Mouse (Mus musculus) T-helper 17 cell (primary cell): Measurements from ENCODE around the gene Creb3l4.
"Not testable (repeated sequence)": the region's sequence is repeated elsewhere in the genome, so short reads cannot be mapped to it uniquely, and the experiment has no call there.

Experiments
- in situ Hi-C, 2 experiments: fragments of 300-600 bp; cut with MboI, MseI; formaldehyde crosslinking; loops; 1 replicate in 1 of 2; 2 replicates in 1 of 2; pipeline ENCODE4 v1.15.1; 2025; ENCODE audit warnings: high pct_unique_total_duplicates in 2 of 2

Gene Creb3l4

DNA sequence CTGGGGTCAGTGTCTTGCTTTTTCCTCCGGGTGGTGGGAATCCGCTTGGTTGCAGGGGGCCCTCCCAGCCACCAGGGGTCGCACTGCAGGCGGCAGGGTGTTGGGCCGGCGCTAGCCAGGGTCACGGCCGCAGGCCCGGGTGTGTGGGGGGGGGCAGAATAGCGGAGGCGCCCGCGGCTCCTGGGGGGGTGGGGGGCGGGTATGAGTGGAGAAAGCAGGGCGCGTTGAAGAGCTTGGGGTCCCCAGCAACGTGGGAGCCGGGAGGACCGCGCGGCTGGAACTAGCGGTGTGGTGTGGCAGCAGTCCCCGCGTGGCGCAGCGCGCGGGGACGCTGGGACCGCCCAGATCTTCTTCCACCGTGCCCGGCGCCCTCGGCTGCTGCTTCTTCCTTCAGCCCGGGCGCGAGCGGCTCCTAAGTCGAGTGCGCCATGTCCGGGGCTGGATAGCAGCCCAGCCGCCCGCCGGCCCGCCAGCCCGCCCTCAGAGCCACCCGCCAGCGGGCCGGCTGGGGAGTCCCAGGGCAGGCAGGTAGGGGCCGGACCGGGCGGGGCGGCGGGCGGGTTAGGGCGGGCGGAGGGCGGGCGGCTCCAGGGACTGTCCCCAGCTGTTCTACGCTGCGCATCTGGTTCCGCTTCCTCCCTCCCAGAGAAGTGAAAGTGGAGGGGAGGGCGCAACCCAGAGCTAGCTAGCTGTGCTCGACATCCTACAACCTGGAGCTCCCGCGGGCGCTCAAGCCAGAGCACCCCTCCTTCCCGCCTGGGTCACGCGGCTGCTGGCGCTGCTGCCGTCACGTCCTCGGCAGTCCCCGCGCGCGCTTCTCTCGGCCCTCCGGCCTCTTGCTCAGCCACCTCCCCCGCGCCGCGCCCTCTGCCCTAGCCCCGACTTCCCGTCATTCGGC, 22.0 kb upstream of the Creb3l4 start, which contains the start of gene Dennd4b:
TSS of gene Dennd4b (plus strand) at position 152 of the 898 bp plus-strand sequence.
- in situ Hi-C loops = no loop called here

GRCm38 (mm10) chr3:90264687-90265033, 21.3 kb upstream of the Creb3l4 start:
- in situ Hi-C loops = no loop called here

- in situ Hi-C loops = no loop called here
Measured at GRCm38 (mm10) chr3:90263121-90263771, 19.9 kb upstream of the Creb3l4 start.

DNA sequence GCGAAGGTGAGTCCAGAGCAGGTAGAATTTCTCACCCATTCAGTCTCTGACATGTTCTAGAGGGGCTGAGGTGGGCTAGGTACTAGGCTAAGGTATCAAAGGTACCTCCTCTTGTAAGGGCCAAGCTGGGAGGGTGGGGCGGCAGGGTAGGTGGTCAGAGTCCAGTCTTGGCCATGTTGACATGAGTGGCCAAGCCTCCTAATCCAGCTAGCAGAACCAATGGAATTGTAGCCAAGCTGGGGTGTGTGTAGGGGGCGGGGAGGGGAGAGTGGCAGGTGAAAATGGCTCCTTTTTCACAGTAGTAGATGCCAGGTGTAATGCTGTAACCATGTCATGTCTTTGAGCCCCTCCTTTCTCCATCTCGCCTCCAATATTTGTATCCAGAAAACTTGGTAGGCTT, 15.2 kb upstream of the Creb3l4 start:
- in situ Hi-C loops = no loop called here

DNA sequence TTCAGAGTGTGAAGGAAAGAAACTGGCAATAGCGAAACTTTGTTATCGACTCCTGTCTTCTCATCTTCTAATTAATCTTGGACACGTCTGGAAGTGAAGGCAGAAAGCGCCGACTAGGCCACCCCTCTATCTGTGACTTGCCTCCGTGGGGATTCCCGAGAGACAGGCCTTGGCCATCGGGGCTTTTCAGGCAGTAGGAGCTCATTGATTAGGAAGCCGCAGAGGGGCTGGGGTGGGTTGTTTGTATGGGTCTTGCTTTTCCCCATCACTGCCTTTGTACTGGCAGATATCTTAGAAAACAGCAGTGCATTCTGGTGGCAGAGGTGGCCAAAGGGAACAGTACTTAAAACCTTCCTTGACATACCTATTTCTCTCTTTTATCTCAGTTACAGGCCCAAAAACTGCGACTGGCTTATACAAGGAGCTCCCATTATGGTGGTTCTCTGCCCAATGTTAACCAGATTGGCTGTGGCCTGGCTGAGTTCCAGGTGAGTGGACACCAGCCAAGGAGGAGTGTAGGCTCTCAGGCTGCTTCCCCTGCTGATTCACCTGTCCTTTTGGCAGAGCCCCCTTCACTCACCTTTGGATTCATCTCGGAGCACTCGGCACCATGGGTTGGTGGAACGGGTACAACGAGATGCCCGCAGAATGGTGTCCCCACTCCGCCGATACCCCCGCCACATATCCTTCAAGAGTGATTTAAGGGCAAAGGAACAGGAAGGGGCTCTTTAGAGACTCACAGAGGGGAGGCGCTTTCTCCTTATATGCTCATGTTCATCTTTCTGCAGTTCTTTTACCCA, 13.6 kb upstream of the Creb3l4 start:
- in situ Hi-C loops = no loop called here

DNA sequence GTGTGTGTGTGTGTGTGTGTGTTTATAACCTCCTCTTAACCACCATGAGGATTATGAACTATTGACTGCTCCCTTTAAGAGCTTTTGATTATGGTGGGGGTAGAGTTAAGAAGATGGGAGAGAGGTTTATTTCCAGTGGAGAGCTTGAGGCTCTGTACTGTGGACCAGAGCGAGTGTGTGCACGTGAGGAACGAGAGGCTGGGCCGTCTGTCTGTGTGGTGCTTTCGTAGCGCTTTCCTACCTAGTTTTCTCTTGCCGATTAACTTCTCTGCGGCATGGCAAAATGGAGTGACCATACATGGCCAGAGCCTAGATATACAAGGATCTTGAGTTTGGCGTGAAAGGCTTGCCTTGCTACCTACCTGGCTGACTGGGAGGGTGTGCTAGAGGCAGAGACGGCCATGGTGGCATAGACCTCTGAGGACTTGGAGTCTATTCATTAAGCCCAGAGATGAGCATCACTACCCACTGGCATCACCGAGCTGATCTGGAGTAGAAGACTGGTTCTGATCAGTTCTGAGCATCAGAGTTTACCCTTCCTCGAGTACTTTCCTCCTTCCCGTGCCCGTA, 12.6 kb upstream of the Creb3l4 start:
- in situ Hi-C loops = no loop called here

- in situ Hi-C loops = no loop called here
Measured at GRCm38 (mm10) chr3:90255194-90255565, 11.9 kb upstream of the Creb3l4 start.

DNA sequence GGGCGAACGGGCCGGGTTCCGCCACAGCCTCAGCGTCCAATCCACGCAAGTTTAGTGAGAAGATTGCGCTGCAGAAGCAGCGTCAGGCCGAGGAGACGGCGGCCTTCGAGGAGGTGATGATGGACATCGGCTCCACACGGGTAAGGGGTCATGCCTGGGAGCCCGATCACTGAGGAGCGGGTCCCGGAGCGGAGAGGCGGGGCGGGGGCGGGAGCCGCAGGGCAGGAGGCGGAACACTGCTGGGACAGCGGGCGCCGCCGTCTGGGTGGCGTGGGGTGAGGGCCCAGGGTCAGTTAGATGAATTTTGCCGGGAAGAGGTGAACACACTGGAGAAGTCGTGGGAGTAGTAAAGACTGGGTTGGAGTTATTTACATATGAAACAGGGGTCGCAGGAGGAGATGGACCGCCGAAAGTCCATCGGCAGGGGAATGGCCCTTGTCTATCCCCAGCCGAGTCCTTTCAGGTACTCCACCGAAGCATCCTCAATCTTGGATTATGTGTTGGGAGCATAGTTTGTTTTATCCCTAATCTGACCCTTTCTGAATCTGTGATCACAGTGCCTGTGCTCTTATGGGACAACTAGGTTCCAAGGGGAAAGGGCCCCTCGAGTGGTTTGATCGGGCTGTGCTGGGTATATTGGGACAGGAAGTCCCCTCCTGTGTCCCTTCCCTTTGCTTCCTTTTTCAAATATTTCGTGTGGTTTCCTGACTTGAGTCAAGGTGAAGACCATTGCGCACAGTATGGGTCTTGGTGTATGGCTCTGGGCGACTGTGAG, 11.3 kb upstream of the Creb3l4 start:
- in situ Hi-C loops = no loop called here

DNA sequence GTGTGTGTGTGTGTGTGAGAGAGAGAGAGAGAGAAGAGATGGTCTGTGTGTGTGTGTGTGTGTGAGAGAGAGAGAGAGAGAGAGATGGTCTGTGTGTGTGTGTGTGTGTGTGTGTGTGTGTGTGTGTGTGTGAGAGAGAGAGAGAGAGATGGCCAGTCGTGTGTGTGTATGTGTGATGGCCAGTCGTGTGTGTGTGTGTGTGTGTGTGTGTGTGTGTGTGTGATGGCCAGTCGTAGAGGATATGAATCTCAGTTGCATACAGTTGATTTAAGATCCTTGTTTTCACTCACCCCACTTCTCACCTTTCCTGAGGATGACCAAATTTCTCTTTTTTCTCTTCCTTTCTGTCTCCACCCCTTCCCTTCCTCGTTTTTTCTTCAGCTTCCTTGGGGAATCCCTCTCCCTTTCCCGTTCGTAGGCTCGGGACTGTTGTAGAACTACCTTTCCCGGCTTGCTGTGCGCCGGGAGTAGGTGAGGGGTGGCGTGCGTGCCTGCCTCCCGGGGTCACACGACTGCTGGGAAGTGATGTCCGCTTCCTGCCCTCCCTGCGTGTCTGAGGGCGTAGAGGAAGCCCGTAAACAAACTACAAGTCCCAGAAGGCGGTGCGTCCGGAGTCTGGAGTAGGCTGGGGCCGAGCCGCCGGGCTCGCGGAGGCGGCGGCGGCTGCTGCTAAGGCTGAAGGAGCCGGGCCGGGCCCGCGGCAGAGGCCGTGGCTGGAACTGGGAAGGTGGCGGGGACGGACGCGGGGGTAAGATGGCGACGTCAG, 10.5 kb upstream of the Creb3l4 start, which contains the start of gene Crtc2:
TSS of gene Crtc2 (plus strand) at position 511 of the 766 bp plus-strand sequence.
- in situ Hi-C loops = no loop called here

GRCm38 (mm10) chr3:90253174-90253573, 9.9 kb upstream of the Creb3l4 start:
- in situ Hi-C loops = not testable (repeated sequence)

GRCm38 (mm10) chr3:90252659-90253058, 9.3 kb upstream of the Creb3l4 start:
- in situ Hi-C loops = not testable (repeated sequence)

DNA sequence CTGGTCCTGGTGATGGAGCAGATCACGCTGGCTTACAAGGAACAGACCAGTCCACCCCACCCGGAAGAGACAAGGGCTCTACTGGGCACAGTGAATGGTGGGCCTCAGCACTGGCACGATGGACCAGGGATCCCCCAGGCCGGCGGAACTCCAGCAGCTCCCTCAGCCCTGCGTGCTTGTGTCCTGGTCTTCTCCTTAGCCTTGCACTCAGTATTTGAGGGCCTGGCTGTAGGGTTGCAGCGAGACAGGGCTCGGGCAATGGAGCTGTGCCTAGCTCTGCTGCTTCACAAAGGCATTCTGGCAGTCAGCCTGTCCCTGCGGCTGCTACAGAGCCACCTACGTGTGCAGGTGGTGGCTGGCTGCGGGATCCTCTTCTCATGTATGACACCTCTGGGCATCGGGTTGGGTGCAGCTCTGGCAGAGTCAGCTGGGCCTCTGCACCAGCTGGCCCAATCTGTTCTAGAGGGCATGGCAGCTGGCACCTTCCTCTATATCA, 8.5 kb upstream of the Creb3l4 start:
- in situ Hi-C loops = not testable (repeated sequence)

- in situ Hi-C loops = no loop called here
Measured at GRCm38 (mm10) chr3:90250791-90251190, 7.5 kb upstream of the Creb3l4 start.

- in situ Hi-C loops = no loop called here
Measured at GRCm38 (mm10) chr3:90248746-90249100, 5.4 kb upstream of the Creb3l4 start.

- in situ Hi-C loops = no loop called here
Measured at GRCm38 (mm10) chr3:90247960-90248745, 4.8 kb upstream of the Creb3l4 start, which contains the start of gene Slc39a1. Slc39a1 (plus strand) TSS chr3:90248172.

- in situ Hi-C loops = no loop called here
Measured at GRCm38 (mm10) chr3:90247630-90247959, 4.3 kb upstream of the Creb3l4 start.

- in situ Hi-C loops = no loop called here
Measured at GRCm38 (mm10) chr3:90245406-90245805, 2.1 kb upstream of the Creb3l4 start.

DNA sequence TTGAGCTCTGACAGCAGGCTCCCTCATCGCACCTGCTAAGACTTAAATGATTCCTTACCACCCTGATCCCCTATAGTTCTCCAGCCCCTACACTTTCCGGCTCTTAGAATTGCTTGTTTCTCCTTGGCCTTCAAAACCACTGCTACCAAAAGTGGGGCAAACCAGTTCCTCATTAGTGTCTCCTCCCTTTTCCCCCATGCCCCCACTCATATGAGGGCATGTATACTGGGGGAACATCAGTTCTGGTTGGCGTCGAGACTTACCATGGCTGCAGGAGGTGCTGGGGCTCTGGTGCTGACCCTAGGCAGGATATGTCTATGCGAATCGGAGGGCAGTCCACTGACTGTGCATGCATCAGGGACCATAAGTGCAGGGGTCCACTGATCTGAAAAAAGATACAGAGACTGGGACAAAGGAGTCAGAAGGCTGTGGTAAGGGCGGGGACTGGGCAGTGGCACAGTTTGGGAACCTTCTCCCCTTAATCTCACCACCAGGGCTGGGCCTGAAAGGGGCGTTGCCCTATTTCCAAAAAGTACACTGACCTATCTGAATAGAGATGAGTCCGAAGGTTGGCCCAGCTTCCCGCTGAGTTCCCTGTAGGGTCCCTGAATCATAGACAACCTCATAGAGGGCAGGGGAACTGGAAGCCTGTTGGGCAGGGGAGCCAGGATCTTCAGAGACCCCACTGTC, 1.5 kb downstream of the Creb3l4 start:
- in situ Hi-C loops = no loop called here

- in situ Hi-C loops = no loop called here
Measured at GRCm38 (mm10) chr3:90241251-90241650, 2.1 kb downstream of the Creb3l4 start.
